Mouse (Mus musculus) kidney, embryonic 16.5 days (tissue): ENCODE data around the gene Ascl4. TPM values are rescaled to one million over a fixed set of nuclear protein-coding genes. Genes with fewer than 3 reads are reported as not detected.

Experiments
- ATAC-seq: fragments of 200-750 bp; cut with Nextera tagmentation; 2 replicates; pipeline ENCODE4 v1.8.0; 2017; ENCODE audit warnings: moderate TSS enrichment; ENCODE audit not compliant: low FRiP score, low TSS enrichment
- H3K27ac ChIP-seq: fragments of 300-500 bp; sonication (generic); 2 replicates; pipeline ENCODE4 v1.5.1; 2014; ENCODE audit warnings: low read length
- H3K27me3 ChIP-seq: fragments of 300-500 bp; sonication (generic); 2 replicates; pipeline ENCODE4 v1.6.1; 2014; ENCODE audit warnings: low read length, control low read depth, mixed read lengths; ENCODE audit not compliant: insufficient read depth
- H3K36me3 ChIP-seq: fragments of 300-500 bp; sonication (generic); 2 replicates; pipeline ENCODE4 v1.6.1; 2014; ENCODE audit warnings: low read length, control low read depth, mixed read lengths; ENCODE audit not compliant: insufficient read depth
- H3K4me1 ChIP-seq: fragments of 300-500 bp; sonication (generic); 2 replicates; pipeline ENCODE4 v1.6.1; 2014; ENCODE audit warnings: low read length, control low read depth, mixed read lengths; ENCODE audit not compliant: insufficient read depth
- H3K4me2 ChIP-seq: fragments of 300-500 bp; sonication (generic); replicated peaks from 2 replicates; pipeline ENCODE4 v1.6.1; 2014; ENCODE audit warnings: low read depth, low read length
- H3K4me3 ChIP-seq: fragments of 300-500 bp; sonication (generic); 2 replicates; pipeline ENCODE4 v1.5.1; 2014; ENCODE audit warnings: mild to moderate bottlenecking, low read length
- H3K9ac ChIP-seq: fragments of 300-500 bp; sonication (generic); replicated peaks from 2 replicates; pipeline ENCODE4 v1.6.1; 2014; ENCODE audit warnings: low read length
- H3K9me3 ChIP-seq: fragments of 300-500 bp; sonication (generic); 2 replicates; pipeline ENCODE4 v1.6.1; 2016; ENCODE audit warnings: low read length, control low read depth
- WGBS: fragments of 180-500 bp; shearing (Covaris S2); extraction: QIAGEN DNeasy Blood & Tissue Kit; methylation state at CpG from one replicate; pipeline ENCODE4 v1.1.7; 2014; 5-methylcytosine and 5-hydroxymethylcytosine counted together
- polyA plus RNA-seq: library from polyadenylated mRNA; unstranded; fragments of >200 nt; fragmentation: Nextera tagmentation; extraction: Ambion mirVana; gene quantifications from 2 replicates; pipeline ENCODE4 v1.2.1, GENCODE M21; 2015

The Ascl4 gene
- polyA plus RNA-seq, 1 experiment from 2014 or later: 0.75 TPM

- H3K9ac ChIP-seq: no peak overlapping the region
- no peak overlapping the region for H3K4me3 ChIP-seq
- WGBS: 78% methylated on average over 6 of the region's 6 CpGs
- H3K4me1 ChIP-seq: peaks cover 6% of the 10 kb centered on the region; the same call in 1 of the 2 replicates
- no peak for ATAC-seq
- H3K36me3 ChIP-seq: peaks cover 61% of the 10 kb centered on the region
- no peak overlapping the region for H3K4me2 ChIP-seq
- no peaks in the 10 kb centered on the region for H3K27me3 ChIP-seq
- no peak overlapping the region for H3K27ac ChIP-seq
- no peaks in the 10 kb centered on the region for H3K9me3 ChIP-seq
These were observed 24.4 kb downstream of the Ascl4 start for GRCm38 (mm10) chr10:85951765-85952443.

- no peaks in the 10 kb centered on the region for H3K27me3 ChIP-seq
- H3K36me3 ChIP-seq: peaks cover 55% of the 10 kb centered on the region
- no peak overlapping the region for H3K9ac ChIP-seq
- WGBS: 71% methylated on average over 3 of the region's 3 CpGs
- no peak overlapping the region for H3K27ac ChIP-seq
- H3K9me3 ChIP-seq: no peaks in the 10 kb centered on the region
- H3K4me2 ChIP-seq: no peak overlapping the region
- no peak overlapping the region for H3K4me3 ChIP-seq
- no peak for ATAC-seq
- peaks cover 6% of the 10 kb centered on the region; the same call in 1 of the 2 replicates for H3K4me1 ChIP-seq
These were observed 25.9 kb downstream of the Ascl4 start for GRCm38 (mm10) chr10:85953401-85953800.

GRCm38 (mm10) chr10:85954429-85954828 is 26.9 kb downstream of the Ascl4 start:
- Histone ChIP-seq H3K9ac (no peak overlapping the region), H3K4me3 (no peak overlapping the region), H3K27me3 (no peaks in the 10 kb centered on the region), H3K36me3 (peaks cover 45% of the 10 kb centered on the region), H3K27ac (no peak overlapping the region), H3K9me3 (no peaks in the 10 kb centered on the region), H3K4me2 (no peak overlapping the region), H3K4me1 (peaks cover 6% of the 10 kb centered on the region; the same call in 1 of the 2 replicates)
- ATAC-seq: no peak
- WGBS: 81% methylated on average over 2 of the region's 2 CpGs

- peak overlapping the region; percentile 60; the same call in 1 of the 2 replicates for H3K27ac ChIP-seq
- H3K36me3 ChIP-seq: peaks cover 29% of the 10 kb centered on the region
- peak overlapping the region; percentile 59 for H3K4me3 ChIP-seq
- WGBS: 3% methylated on average over 20 of the region's 20 CpGs
- peaks cover 6% of the 10 kb centered on the region; the same call in 1 of the 2 replicates for H3K4me1 ChIP-seq
- H3K9me3 ChIP-seq: no peaks in the 10 kb centered on the region
- H3K9ac ChIP-seq: peak overlapping the region; percentile 72
- H3K27me3 ChIP-seq: no peaks in the 10 kb centered on the region
- H3K4me2 ChIP-seq: peak overlapping the region; percentile 89
- ATAC-seq: no peak
These were observed 29.5 kb downstream of the Ascl4 start for GRCm38 (mm10) chr10:85956871-85957419.

- peak; percentile 88 for ATAC-seq
- Histone ChIP-seq H3K36me3 (peaks cover 24% of the 10 kb centered on the region), H3K9me3 (no peaks in the 10 kb centered on the region), H3K4me2 (peak within 1 kb of the TSS; percentile 89), H3K27me3 (no peaks in the 10 kb centered on the region), H3K9ac (peak within 1 kb of the TSS; percentile 72), H3K4me1 (peaks cover 6% of the 10 kb centered on the region; the same call in 1 of the 2 replicates), H3K27ac (peak within 1 kb of the TSS; percentile 60; the same call in 1 of the 2 replicates), H3K4me3 (peak within 1 kb of the TSS; percentile 59)
- under 1% methylated on average over 38 of the region's 38 CpGs for WGBS
These were observed 30.0 kb downstream of the Ascl4 start, which contains the start of gene Rtcb for GRCm38 (mm10) chr10:85957464-85957950. Gene Rtcb (minus strand): TSS chr10:85957823.

GRCm38 (mm10) chr10:85962897-85963296 is 35.4 kb downstream of the Ascl4 start:
- no peak overlapping the region for H3K4me2 ChIP-seq
- WGBS: 68% methylated on average over 9 of the region's 9 CpGs

GRCm38 (mm10) chr10:85964316-85964715 is 36.8 kb downstream of the Ascl4 start:
- H3K36me3 ChIP-seq: no peaks in the 10 kb centered on the region
- no peak overlapping the region for H3K4me3 ChIP-seq
- WGBS: 89% methylated on average over 7 of the region's 7 CpGs
- H3K27me3 ChIP-seq: no peaks in the 10 kb centered on the region
- H3K9ac ChIP-seq: no peak overlapping the region
- no peak overlapping the region for H3K4me2 ChIP-seq
- ATAC-seq: no peak
- no peak overlapping the region for H3K27ac ChIP-seq
- no peaks in the 10 kb centered on the region for H3K9me3 ChIP-seq
- no peaks in the 10 kb centered on the region for H3K4me1 ChIP-seq

More at GRCm38 (mm10) chr10:85962897-85963296, 35.4 kb downstream of the Ascl4 start:
- H3K27me3 ChIP-seq: no peaks in the 10 kb centered on the region
- no peaks in the 10 kb centered on the region for H3K4me1 ChIP-seq
- H3K27ac ChIP-seq: no peak overlapping the region
- no peak overlapping the region for H3K4me3 ChIP-seq
- no peaks in the 10 kb centered on the region for H3K9me3 ChIP-seq
- ATAC-seq: no peak
- no peaks in the 10 kb centered on the region for H3K36me3 ChIP-seq
- no peak overlapping the region for H3K9ac ChIP-seq

- Histone ChIP-seq H3K27me3 (no peaks in the 10 kb centered on the region), H3K9ac (no peak overlapping the region), H3K4me2 (no peak overlapping the region), H3K27ac (no peak overlapping the region), H3K9me3 (no peaks in the 10 kb centered on the region), H3K4me1 (0 out of 2 replicates have a peak, but pooled peaks cover 2% of the 10 kb centered on the region), H3K4me3 (no peak overlapping the region), H3K36me3 (no peaks in the 10 kb centered on the region)
- 52% methylated on average over 2 of the region's 2 CpGs for WGBS
- ATAC-seq: no peak
These were observed 39.0 kb downstream of the Ascl4 start for GRCm38 (mm10) chr10:85966476-85966875.

- WGBS: 67% methylated on average over 17 of the region's 17 CpGs
- Histone ChIP-seq H3K4me3 (no peak overlapping the region), H3K27me3 (no peaks in the 10 kb centered on the region), H3K27ac (no peak overlapping the region), H3K4me2 (no peak overlapping the region), H3K9ac (no peak overlapping the region), H3K36me3 (no peaks in the 10 kb centered on the region), H3K9me3 (no peaks in the 10 kb centered on the region), H3K4me1 (0 out of 2 replicates have a peak, but pooled peaks cover 2% of the 10 kb centered on the region)
- ATAC-seq: peak; percentile 42; the same call in 1 of the 2 replicates
These were observed 40.1 kb downstream of the Ascl4 start for GRCm38 (mm10) chr10:85967411-85968156.
